Mouse (Mus musculus): ENCODE data around the gene Gm11554. TPM values are rescaled to one million over a fixed set of nuclear protein-coding genes. Genes with fewer than 3 reads are reported as not detected.

Gm11554 gene
- 0.25 TPM in 1 of 2 replicates, not detected in the other for polyA plus RNA-seq (2012; rRNA removed)

GRCm38 (mm10) chr11:99804346-99804745 lies at the start of gene Gm11554:
Gm11554 (minus strand) TSS chr11:99804446.

GRCm38 (mm10) chr11:99851508-99851907 lies 47.3 kb upstream of the Gm11554 start, which contains the start of gene Krtap4-16:
Krtap4-16 (minus strand) TSS chr11:99851608.

GRCm38 (mm10) chr11:99837966-99838365 lies 33.7 kb upstream of the Gm11554 start, which contains the start of gene 2300003K06Rik:
2300003K06Rik (minus strand) TSS chr11:99838066.

GRCm38 (mm10) chr11:99815566-99815965 lies 11.3 kb upstream of the Gm11554 start, which contains the start of gene Gm11564:
Gm11564 (minus strand) TSS chr11:99815666.

GRCm38 (mm10) chr11:99809792-99810191 lies 5.5 kb upstream of the Gm11554 start, which contains the start of gene Krtap4-13:
Krtap4-13 (minus strand) TSS chr11:99809892.

GRCm38 (mm10) chr11:99798832-99799231 lies 5.4 kb downstream of the Gm11554 start, which contains the start of gene Gm11569:
Gm11569 (minus strand) TSS chr11:99798932.

GRCm38 (mm10) chr11:99793367-99793766 lies 10.9 kb downstream of the Gm11554 start, which contains the start of gene Gm11596:
Gm11596 (minus strand) TSS chr11:99793467.

GRCm38 (mm10) chr11:99784900-99785299 lies 19.3 kb downstream of the Gm11554 start, which contains the start of gene Krtap4-9:
Krtap4-9 (plus strand) TSS chr11:99785200.

GRCm38 (mm10) chr11:99780604-99781003 lies 23.6 kb downstream of the Gm11554 start, which contains the start of gene Krtap4-8:
Krtap4-8 (minus strand) TSS chr11:99780704.

GRCm38 (mm10) chr11:99772813-99773212 lies 31.4 kb downstream of the Gm11554 start, which contains the start of gene Gm11595:
Gm11595 (minus strand) TSS chr11:99772913.

Other genes with a start within 250 kb of the Gm11554 start
- gene Krtap3-2, start 247.6 kb downstream of the Gm11554 start, polyA plus RNA-seq (2012; rRNA removed), result 0.81 and 3.3 TPM in 2 replicates
- gene Gm11939, start 245.0 kb downstream of the Gm11554 start, polyA plus RNA-seq (2012; rRNA removed), result not detected in 2 replicates
- gene Krtap3-1, start 237.8 kb downstream of the Gm11554 start, polyA plus RNA-seq (2012; rRNA removed), result not detected in 2 replicates
- gene Krtap1-5, start 223.4 kb downstream of the Gm11554 start, polyA plus RNA-seq (2012; rRNA removed), result not detected in 2 replicates
- 0.21 TPM in 1 of 2 replicates, not detected in the other for gene Krtap1-4, start 220.8 kb downstream of the Gm11554 start, polyA plus RNA-seq (2012; rRNA removed)
- gene Krtap1-3, start 213.1 kb downstream of the Gm11554 start, polyA plus RNA-seq (2012; rRNA removed), result not detected in 2 replicates
- gene Krtap9-3, start 206.3 kb downstream of the Gm11554 start, polyA plus RNA-seq (2012; rRNA removed), result not detected in 2 replicates
- gene Gm11938, start 201.1 kb downstream of the Gm11554 start, polyA plus RNA-seq (2012; rRNA removed), result not detected in 2 replicates
- gene Gm11937, start 194.3 kb downstream of the Gm11554 start, polyA plus RNA-seq (2012; rRNA removed), result not detected in 2 replicates
- not detected in 2 replicates for gene Krtap2-4, start 189.6 kb downstream of the Gm11554 start, polyA plus RNA-seq (2012; rRNA removed)
- gene Gm11562, start 184.0 kb downstream of the Gm11554 start, polyA plus RNA-seq (2012; rRNA removed), result not detected in 2 replicates
- not detected in 2 replicates for gene Krtap4-1, start 176.2 kb downstream of the Gm11554 start, polyA plus RNA-seq (2012; rRNA removed)
- gene Krtap4-2, start 169.4 kb downstream of the Gm11554 start, polyA plus RNA-seq (2012; rRNA removed), result not detected in 2 replicates
- gene Krtap4-7, start 160.4 kb downstream of the Gm11554 start, polyA plus RNA-seq (2012; rRNA removed), result not detected in 2 replicates
- not detected in 2 replicates for gene Gm11555, start 154.2 kb downstream of the Gm11554 start, polyA plus RNA-seq (2012; rRNA removed)
- gene Gm11563, start 145.5 kb downstream of the Gm11554 start, polyA plus RNA-seq (2012; rRNA removed), result not detected in 2 replicates
- not detected in 2 replicates for gene Krtap4-6, start 138.5 kb downstream of the Gm11554 start, polyA plus RNA-seq (2012; rRNA removed)
- not detected in 2 replicates for gene Gm14190, start 113.7 kb downstream of the Gm11554 start, polyA plus RNA-seq (2012; rRNA removed)
- not detected in 2 replicates for gene Gm14180, start 70.2 kb downstream of the Gm11554 start, polyA plus RNA-seq (2012; rRNA removed)
- gene Gm11595, start 31.5 kb downstream of the Gm11554 start, polyA plus RNA-seq (2012; rRNA removed), result not detected in 2 replicates
- not detected in 2 replicates for gene Krtap4-8, start 23.7 kb downstream of the Gm11554 start, polyA plus RNA-seq (2012; rRNA removed)
- gene Krtap4-9, start 19.2 kb downstream of the Gm11554 start, polyA plus RNA-seq (2012; rRNA removed), result not detected in 2 replicates
- gene Gm11596, start 11.0 kb downstream of the Gm11554 start, polyA plus RNA-seq (2012; rRNA removed), result not detected in 2 replicates
- not detected in 2 replicates for gene Gm11569, start 5.5 kb downstream of the Gm11554 start, polyA plus RNA-seq (2012; rRNA removed)
- gene Krtap4-13, start 5.4 kb upstream of the Gm11554 start, polyA plus RNA-seq (2012; rRNA removed), result 0.36 TPM in 1 of 2 replicates, not detected in the other
- not detected in 2 replicates for gene Gm11564, start 11.2 kb upstream of the Gm11554 start, polyA plus RNA-seq (2012; rRNA removed)
- not detected in 2 replicates for gene 2300003K06Rik, start 33.6 kb upstream of the Gm11554 start, polyA plus RNA-seq (2012; rRNA removed)
- gene Krtap4-16, start 47.2 kb upstream of the Gm11554 start, polyA plus RNA-seq (2012; rRNA removed), result not detected in 2 replicates
- not detected in 2 replicates for gene Gm11568, start 53.5 kb upstream of the Gm11554 start, polyA plus RNA-seq (2012; rRNA removed)
- not detected in 2 replicates for gene Gm11559, start 60.0 kb upstream of the Gm11554 start, polyA plus RNA-seq (2012; rRNA removed)
- not detected in 2 replicates for gene Krtap9-1, start 68.9 kb upstream of the Gm11554 start, polyA plus RNA-seq (2012; rRNA removed)
- gene Gm11567, start 74.7 kb upstream of the Gm11554 start, polyA plus RNA-seq (2012; rRNA removed), result not detected in 2 replicates
- gene Krtap31-1, start 103.5 kb upstream of the Gm11554 start, polyA plus RNA-seq (2012; rRNA removed), result not detected in 2 replicates
- gene Gm11565, start 110.3 kb upstream of the Gm11554 start, polyA plus RNA-seq (2012; rRNA removed), result not detected in 2 replicates
- gene Krtap31-2, start 131.8 kb upstream of the Gm11554 start, polyA plus RNA-seq (2012; rRNA removed), result not detected in 2 replicates
- gene Krtap9-5, start 144.0 kb upstream of the Gm11554 start, polyA plus RNA-seq (2012; rRNA removed), result not detected in 2 replicates
- gene Krtap29-1, start 174.6 kb upstream of the Gm11554 start, polyA plus RNA-seq (2012; rRNA removed), result not detected in 2 replicates
- not detected in 2 replicates for gene Krtap16-1, start 182.2 kb upstream of the Gm11554 start, polyA plus RNA-seq (2012; rRNA removed)
- gene Krtap17-1, start 189.5 kb upstream of the Gm11554 start, polyA plus RNA-seq (2012; rRNA removed), result not detected in 2 replicates
- not detected in 2 replicates for gene Krt33a, start 211.8 kb upstream of the Gm11554 start, polyA plus RNA-seq (2012; rRNA removed)
- gene Krt33b, start 225.4 kb upstream of the Gm11554 start, polyA plus RNA-seq (2012; rRNA removed), result not detected in 2 replicates
- gene Krt34, start 237.1 kb upstream of the Gm11554 start, polyA plus RNA-seq (2012; rRNA removed), result not detected in 2 replicates
- gene Krt31, start 246.1 kb upstream of the Gm11554 start, polyA plus RNA-seq (2012; rRNA removed), result 0.09 TPM in 1 of 2 replicates, not detected in the other

Data from stomach, adult 2 months (tissue).